Mouse (Mus musculus): Measurements from ENCODE around the gene Slc40a1. TPM values are rescaled to one million over a fixed set of nuclear protein-coding genes. Genes with fewer than 3 reads are reported as not detected.

Gene Slc40a1
- polyA plus RNA-seq (2012; rRNA removed): 10.3 and 14.0 TPM in 2 replicates

GRCm38 (mm10) chr1:45926393-45926763 lies at the start of gene Slc40a1:
Gene Slc40a1 (minus strand): TSS chr1:45926523.
- no peak for DNase-seq (ENCODE audit: extremely low spot score in 1 of 2, low spot score in 1 of 2)

GRCm38 (mm10) chr1:45971314-45971713 lies 45.0 kb upstream of the Slc40a1 start:
- DNase-seq (ENCODE audit: extremely low spot score in 1 of 2, low spot score in 1 of 2): no peak

GRCm38 (mm10) chr1:45948988-45949387 lies 22.7 kb upstream of the Slc40a1 start:
- DNase-seq (ENCODE audit: extremely low spot score in 1 of 2, low spot score in 1 of 2): no peak

DNA sequence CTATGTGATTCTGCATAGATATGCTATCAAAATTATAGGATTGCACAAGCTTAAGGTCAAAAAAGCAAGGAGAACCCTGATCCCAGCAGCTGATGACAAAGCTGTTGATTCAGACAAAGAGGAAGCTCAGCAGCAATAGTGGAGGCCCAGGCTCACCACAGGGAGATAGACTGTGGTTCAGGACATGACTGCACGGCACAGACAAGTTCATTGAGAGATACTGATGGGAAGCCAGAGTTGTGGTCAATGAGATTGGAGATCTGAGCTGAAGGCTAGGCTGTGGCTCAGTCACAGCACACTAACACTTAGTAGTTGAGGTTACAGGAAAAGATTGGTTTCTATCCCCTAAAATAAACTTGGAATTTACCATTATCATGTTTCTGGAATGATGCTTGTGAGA lies 21.5 kb upstream of the Slc40a1 start:
- DNase-seq (ENCODE audit: extremely low spot score in 1 of 2, low spot score in 1 of 2): no peak

GRCm38 (mm10) chr1:45931127-45931526 lies 4.8 kb upstream of the Slc40a1 start:
- no peak for DNase-seq (ENCODE audit: extremely low spot score in 1 of 2, low spot score in 1 of 2)

DNA sequence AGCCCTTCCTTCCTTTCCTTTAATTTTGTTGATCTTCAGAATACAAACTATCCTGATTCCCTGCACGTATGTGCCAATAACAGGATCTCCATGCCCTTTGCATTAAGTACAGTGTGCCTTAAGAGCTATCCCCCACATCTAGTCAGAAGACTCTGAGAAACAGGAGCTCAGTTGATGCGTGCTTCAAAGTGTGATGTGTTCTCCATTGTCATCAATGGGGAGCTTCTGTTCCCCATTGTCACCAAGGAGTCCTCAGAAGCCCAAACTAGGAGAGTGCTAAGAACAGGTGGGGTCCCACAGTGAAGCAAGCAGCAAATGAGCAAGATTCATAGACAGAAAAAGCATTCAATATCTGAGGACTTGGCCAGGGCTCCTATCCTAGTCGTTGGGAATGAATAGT lies 588 bp upstream of the Slc40a1 start:
- no peak for DNase-seq (ENCODE audit: extremely low spot score in 1 of 2, low spot score in 1 of 2)

DNA sequence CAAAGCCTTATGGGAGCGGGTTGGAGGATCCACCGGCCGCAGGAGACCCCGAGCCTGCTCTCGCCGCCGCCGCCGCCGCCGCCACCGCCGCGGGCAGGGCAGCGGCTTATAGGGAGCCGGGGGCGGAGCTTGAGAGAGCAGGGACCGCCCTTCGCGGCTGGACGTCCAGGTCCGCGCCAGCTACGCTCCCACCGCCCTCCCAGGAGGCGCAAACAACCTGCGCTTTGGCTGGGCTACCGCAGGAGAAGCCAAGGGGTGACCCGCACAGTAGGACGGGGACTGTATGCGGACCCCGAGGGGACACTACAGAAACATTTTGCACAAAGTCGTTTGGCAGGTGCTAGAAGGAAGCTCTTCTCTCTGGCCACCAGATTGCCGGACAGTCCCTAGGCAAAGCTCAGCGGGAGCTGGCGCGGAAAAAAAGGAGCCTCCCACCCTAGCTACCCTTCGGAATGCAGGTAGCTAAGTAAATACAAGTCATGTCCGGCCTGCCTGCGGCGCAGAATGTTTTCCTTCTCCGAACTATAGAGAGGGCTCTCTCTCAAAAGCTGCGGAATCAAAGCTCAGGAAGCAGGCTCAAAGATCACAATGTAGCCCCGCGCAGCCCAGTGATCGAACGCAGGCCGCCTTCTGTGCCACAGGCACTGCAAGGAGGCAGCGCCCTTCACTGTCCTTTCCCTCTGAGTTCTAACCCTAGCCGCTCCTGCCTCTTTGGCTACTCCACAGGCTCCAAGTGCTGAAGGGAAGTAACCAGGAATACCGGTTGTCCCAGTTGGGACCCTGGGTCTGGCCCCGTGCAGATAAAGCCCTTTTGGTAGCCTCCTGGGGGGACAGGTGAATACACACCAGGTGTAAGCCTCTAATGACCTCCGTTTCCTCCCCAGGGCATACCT lies 577 bp downstream of the Slc40a1 start:
- DNase-seq (ENCODE audit: extremely low spot score in 1 of 2, low spot score in 1 of 2): peak; percentile 28 to 74

- no peak for DNase-seq (ENCODE audit: extremely low spot score in 1 of 2, low spot score in 1 of 2)
Observed at GRCm38 (mm10) chr1:45925131-45925499, 1.2 kb downstream of the Slc40a1 start.

GRCm38 (mm10) chr1:45924516-45924915 lies 1.8 kb downstream of the Slc40a1 start:
- no peak for DNase-seq (ENCODE audit: extremely low spot score in 1 of 2, low spot score in 1 of 2)

- no peak for DNase-seq (ENCODE audit: extremely low spot score in 1 of 2, low spot score in 1 of 2)
Observed at GRCm38 (mm10) chr1:45923306-45923705, 3.0 kb downstream of the Slc40a1 start.

GRCm38 (mm10) chr1:45920703-45921102 lies 5.6 kb downstream of the Slc40a1 start:
- no peak for DNase-seq (ENCODE audit: extremely low spot score in 1 of 2, low spot score in 1 of 2)

DNA sequence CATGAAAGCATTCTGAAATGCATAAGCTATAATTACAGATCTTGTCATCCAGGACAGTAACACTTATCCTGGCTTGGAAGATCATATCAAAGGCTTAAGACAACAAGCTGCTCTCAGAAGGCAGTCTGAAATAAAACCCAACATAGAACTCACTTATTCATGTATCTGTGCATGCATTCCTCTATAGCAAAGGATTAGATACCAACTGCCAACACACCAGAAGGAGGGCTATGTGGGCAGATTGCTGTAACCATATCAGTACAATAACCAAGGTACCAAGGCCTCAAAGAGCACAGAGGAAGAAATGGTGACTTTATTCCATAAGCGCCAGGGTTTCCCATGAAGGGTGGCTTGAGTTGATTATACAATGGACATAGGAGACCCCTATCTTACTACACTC lies 6.6 kb downstream of the Slc40a1 start:
- no peak for DNase-seq (ENCODE audit: extremely low spot score in 1 of 2, low spot score in 1 of 2)

GRCm38 (mm10) chr1:45917136-45917803 lies 9.1 kb downstream of the Slc40a1 start:
- no peak for DNase-seq (ENCODE audit: extremely low spot score in 1 of 2, low spot score in 1 of 2)

DNA sequence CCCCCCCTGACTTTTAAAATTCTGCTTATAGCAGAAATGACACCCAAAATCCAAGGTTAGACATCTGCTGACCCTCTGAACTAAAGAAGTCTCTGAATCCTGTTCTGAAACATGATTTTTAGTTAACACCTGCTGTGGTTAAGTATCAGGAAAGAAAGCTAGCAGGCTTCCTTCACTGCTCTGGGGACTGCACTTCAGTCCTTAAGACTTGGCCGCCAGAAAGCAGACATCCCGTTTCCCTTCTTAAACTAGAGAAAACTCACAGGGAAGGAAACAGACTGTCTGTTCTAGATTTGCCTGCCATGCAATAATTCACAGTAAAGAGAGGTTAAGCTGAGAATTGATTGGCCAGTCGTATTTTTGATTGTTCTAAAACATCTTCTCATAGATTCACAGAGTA lies 10.1 kb downstream of the Slc40a1 start:
- no peak for DNase-seq (ENCODE audit: extremely low spot score in 1 of 2, low spot score in 1 of 2)

GRCm38 (mm10) chr1:45914236-45914635 lies 12.1 kb downstream of the Slc40a1 start:
- no peak for DNase-seq (ENCODE audit: extremely low spot score in 1 of 2, low spot score in 1 of 2)

DNA sequence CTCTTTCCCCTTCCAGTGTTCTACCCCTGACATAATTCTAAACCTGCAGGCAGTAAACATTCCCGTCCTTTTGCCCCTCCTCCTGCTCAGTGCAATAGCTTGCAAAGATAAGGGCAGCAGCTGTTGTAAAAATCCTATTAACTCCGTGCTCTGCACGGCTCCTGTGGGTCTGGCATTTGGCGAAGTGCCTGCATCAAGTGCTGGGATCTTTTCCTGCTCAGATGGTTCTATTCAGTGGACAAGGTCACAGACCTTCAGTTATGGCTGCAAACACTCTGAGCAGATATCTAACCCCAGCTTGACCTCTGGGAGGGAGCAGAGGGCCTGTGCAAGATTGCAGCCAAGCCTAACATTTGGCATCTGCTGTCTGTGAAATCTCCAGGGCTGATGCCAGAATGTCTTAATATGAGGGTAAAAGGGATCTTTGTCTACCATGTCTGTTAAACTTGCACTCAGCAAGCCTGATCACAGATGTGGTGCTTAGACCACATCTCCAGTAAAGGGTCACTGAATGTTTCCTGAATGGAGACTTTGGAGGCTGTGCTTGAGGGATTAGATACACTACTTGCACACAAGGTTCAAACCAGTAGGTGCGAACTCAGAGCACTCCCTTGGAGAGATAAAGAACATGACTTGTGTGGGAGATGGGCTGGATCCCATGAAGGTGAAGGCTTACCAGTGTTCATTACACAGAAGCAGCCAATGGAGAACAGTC lies 21.1 kb downstream of the Slc40a1 start:
- DNase-seq (ENCODE audit: extremely low spot score in 1 of 2, low spot score in 1 of 2): no peak

DNA sequence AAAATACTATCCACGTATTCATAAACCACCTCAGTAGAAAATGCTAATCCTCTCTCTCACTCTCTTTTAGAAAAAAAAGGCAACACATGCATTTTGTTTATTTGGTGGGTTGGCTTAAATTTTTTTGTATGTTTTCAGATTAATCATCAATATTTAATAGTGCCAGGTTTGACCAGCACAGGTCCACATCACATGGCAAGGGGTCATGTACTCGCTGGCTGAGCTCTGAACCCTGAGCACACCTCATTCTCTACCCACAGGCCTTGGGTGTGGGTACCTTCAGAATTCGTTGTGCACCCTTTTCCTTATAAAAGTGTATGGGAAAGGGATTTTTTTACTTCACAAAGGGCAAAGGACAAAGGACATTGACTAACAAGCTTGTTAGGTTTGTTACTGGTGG lies 22.2 kb downstream of the Slc40a1 start:
- DNase-seq (ENCODE audit: extremely low spot score in 1 of 2, low spot score in 1 of 2): no peak

GRCm38 (mm10) chr1:45898044-45898443 lies 28.3 kb downstream of the Slc40a1 start:
- no peak for DNase-seq (ENCODE audit: extremely low spot score in 1 of 2, low spot score in 1 of 2)

- DNase-seq (ENCODE audit: extremely low spot score in 1 of 2, low spot score in 1 of 2): no peak
Observed at GRCm38 (mm10) chr1:45894168-45894912, 32.0 kb downstream of the Slc40a1 start.

GRCm38 (mm10) chr1:45891986-45892385 lies 34.3 kb downstream of the Slc40a1 start:
- no peak for DNase-seq (ENCODE audit: extremely low spot score in 1 of 2, low spot score in 1 of 2)

DNA sequence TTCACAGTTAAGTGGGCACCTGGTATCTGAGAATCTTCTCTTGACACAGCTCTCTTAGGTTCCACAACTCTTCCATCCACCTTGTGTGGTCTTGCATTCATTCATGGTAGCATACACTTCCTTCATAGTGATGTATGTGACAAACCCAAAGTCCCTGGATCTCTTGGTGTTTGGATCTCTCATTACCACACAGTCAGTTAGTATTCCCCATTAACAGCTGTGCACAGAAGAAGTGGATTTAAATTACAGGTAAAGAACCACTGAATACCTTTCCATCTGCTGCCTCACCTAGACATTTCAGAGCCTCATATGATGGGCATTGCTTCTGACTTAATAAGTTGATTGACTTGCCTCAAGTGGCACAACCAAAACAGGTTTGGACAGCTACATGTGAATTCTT lies 36.1 kb downstream of the Slc40a1 start, which contains the start of gene Gm5269:
Gene Gm5269 (minus strand): TSS at position 101 of the 400 bp plus-strand sequence.
- DNase-seq (ENCODE audit: extremely low spot score in 1 of 2, low spot score in 1 of 2): no peak

Data from frontal cortex, adult 2 months (tissue).